Mouse (Mus musculus): ENCODE data around the gene Nrm.
A peak's percentile ranks its signal among the peaks of the same experiment; 100 is the strongest.

The Nrm gene

GRCm38 (mm10) chr17:35905587-35905986 is 44.5 kb downstream of the Nrm start:
- DNase-seq (ENCODE audit: low read depth): no peak

GRCm38 (mm10) chr17:35907609-35908008 is 46.5 kb downstream of the Nrm start:
- DNase-seq (ENCODE audit: low read depth): peak; percentile 64

DNA sequence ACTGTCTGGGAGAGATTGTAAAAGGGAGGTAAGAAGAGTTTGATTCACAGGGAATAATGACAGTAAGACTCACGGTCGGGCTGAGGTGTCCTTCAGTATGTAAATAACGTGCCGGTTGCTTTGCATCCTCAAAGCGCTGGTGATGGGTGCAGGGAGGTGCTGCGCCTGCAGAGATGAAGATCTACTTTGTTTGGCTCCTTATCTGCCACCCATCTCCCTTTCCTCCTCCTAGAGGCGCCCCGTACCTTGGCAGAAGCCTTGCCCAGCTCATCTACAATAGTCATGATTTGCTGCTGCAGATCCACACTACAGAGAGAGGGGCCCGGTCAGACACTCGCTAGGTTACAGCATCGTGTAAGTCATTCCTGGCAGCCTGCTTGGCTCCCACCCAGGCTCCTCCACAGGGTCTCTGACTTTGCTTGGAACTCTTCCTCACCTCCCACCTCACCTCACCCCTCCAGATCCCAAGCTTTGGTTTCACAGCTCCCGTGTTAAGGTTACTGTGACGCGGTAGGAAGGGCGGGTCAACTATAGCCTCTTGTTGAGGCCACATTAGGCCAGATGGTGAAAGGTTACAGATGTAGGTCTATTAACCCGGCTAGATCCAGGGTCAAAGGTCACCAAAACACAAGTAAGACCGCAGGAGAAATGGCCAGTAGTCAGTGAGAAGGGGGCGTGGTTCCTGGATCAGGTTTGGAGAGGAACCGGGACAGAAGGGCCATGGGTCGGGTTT is 48.2 kb downstream of the Nrm start:
- peak; percentile 54 for DNase-seq (ENCODE audit: low read depth)

- peak; percentile 99 for DNase-seq (ENCODE audit: low read depth)
Measured at GRCm38 (mm10) chr17:35909919-35910369, 48.8 kb downstream of the Nrm start, which contains the start of gene Atat1. Gene Atat1, minus strand, starts transcription at chr17:35910075.

- DNase-seq (ENCODE audit: low read depth): peak; percentile 38
Measured at GRCm38 (mm10) chr17:35914975-35915374, 53.9 kb downstream of the Nrm start.

Data from induced T-regulatory cell, adult 2 months (primary cell).